Mouse (Mus musculus) CH12.LX (cell line): ENCODE measurements around the gene Srebf2. TPM values are rescaled to one million over a fixed set of nuclear protein-coding genes. Genes with fewer than 3 reads are reported as not detected.

Source experiments
- DNase-seq: peaks from one replicate; pipeline ENCODE4 v3.0.0-alpha.2; 2013; ENCODE audit errors: extremely low read depth
- H3K27ac ChIP-seq: 2 replicates; pipeline ENCODE4 v1.5.1; 2012; ENCODE audit warnings: low read depth, mild to moderate bottlenecking, control low read depth, moderate library complexity; ENCODE audit not compliant: insufficient read depth
- H3K27me3 ChIP-seq: replicated peaks from 2 replicates; pipeline ENCODE3; 2012; ENCODE audit warnings: inconsistent platforms
- H3K36me3 ChIP-seq, 2 experiments: replicated peaks in 1 of 2; 2 replicates each; pipeline versions ENCODE3 to v1.6.1; 2012; ENCODE audit warnings: inconsistent platforms in 1 of 2, low read length in 1 of 2, mild to moderate bottlenecking in 1 of 2, mixed read lengths in 1 of 2, moderate library complexity in 1 of 2; ENCODE audit not compliant: control insufficient read depth in 1 of 2, insufficient read depth in 1 of 2
- H3K4me1 ChIP-seq, 2 experiments: 2 replicates each; pipeline ENCODE4 v1.6.1; 2012; ENCODE audit warnings: inconsistent platforms in 1 of 2, moderate library complexity in 1 of 2; ENCODE audit not compliant: insufficient read depth in 2 of 2, control insufficient read depth in 1 of 2
- H3K4me2 ChIP-seq: 2 replicates; pipeline ENCODE4 v1.6.1; 2012; ENCODE audit warnings: low read depth, mild to moderate bottlenecking, control low read depth; ENCODE audit not compliant: poor library complexity, insufficient read depth, severe bottlenecking
- H3K4me3 ChIP-seq, 3 experiments: fragments of 150-350 bp in 1 of 3; sonication (generic) in 1 of 3; replicated peaks in 1 of 3; 2 replicates each; pipeline versions ENCODE3 to v1.5.1; 2011 to 2012; ENCODE audit warnings: low read depth in 2 of 3, low read length in 2 of 3, mild to moderate bottlenecking in 2 of 3, moderate library complexity in 2 of 3, control low read depth in 1 of 3, improper control_type of control experiment in 1 of 3, inconsistent platforms in 1 of 3, mixed read lengths in 1 of 3; ENCODE audit not compliant: poor library complexity in 1 of 3
- H3K79me2 ChIP-seq: replicated peaks from 2 replicates; pipeline ENCODE4 v1.6.1; 2012; ENCODE audit warnings: mild to moderate bottlenecking, moderate library complexity; ENCODE audit not compliant: control insufficient read depth, poor library complexity, insufficient read depth, severe bottlenecking; ENCODE audit errors: extremely low read depth
- H3K9ac ChIP-seq: 2 replicates; pipeline ENCODE4 v1.6.1; 2012; ENCODE audit warnings: low read depth, mild to moderate bottlenecking, control low read depth, moderate library complexity; ENCODE audit not compliant: insufficient read depth
- H3K9me3 ChIP-seq: replicated peaks from 2 replicates; pipeline ENCODE3; 2012; ENCODE audit warnings: low read length, inconsistent platforms, mixed read lengths
- CHD1 ChIP-seq: IDR thresholded peaks from 2 replicates; pipeline ENCODE4 v1.6.1; 2012; ENCODE audit warnings: low read depth, low read length, improper control_type of control experiment, inconsistent platforms
- CHD2 ChIP-seq: IDR thresholded peaks from 2 replicates; pipeline ENCODE4 v1.6.1; 2011; ENCODE audit warnings: low read length, improper control_type of control experiment
- CTCF ChIP-seq, 2 experiments: IDR thresholded peaks in 1 of 2; conservative IDR thresholded peaks in 1 of 2; 2 replicates each; pipeline ENCODE4 v1.5.1; 2011 to 2012; ENCODE audit warnings: low read depth in 2 of 2, low read length in 2 of 2, improper control_type of control experiment in 1 of 2, inconsistent platforms in 1 of 2, mild to moderate bottlenecking in 1 of 2, moderate library complexity in 1 of 2
- ELF1 ChIP-seq: IDR thresholded peaks from 2 replicates; pipeline ENCODE4 v1.6.1; 2014; ENCODE audit warnings: low read depth, mild to moderate bottlenecking, inconsistent platforms, low read length, improper control_type of control experiment
- EP300 ChIP-seq: IDR thresholded peaks from 2 replicates; pipeline ENCODE4 v1.6.1; 2011; ENCODE audit warnings: low read length, improper control_type of control experiment
- HCFC1 ChIP-seq: IDR thresholded peaks from 2 replicates; pipeline ENCODE4 v1.6.1; 2012; ENCODE audit warnings: low read depth, mild to moderate bottlenecking, inconsistent platforms, low read length, improper control_type of control experiment
- IRF4 ChIP-seq: IDR thresholded peaks from 2 replicates; pipeline ENCODE4 v1.6.1; 2014; ENCODE audit warnings: low read depth, mild to moderate bottlenecking, inconsistent platforms, low read length, improper control_type of control experiment
- JUND ChIP-seq: conservative IDR thresholded peaks from 2 replicates; pipeline ENCODE4 v1.6.1; 2011; ENCODE audit warnings: low read depth, low read length, improper control_type of control experiment
- KAT2A ChIP-seq: IDR thresholded peaks from 2 replicates; pipeline ENCODE4 v1.6.1; 2012; ENCODE audit warnings: low read length, improper control_type of control experiment, inconsistent platforms; ENCODE audit not compliant: insufficient replicate concordance
- MAX ChIP-seq: IDR thresholded peaks from 2 replicates; pipeline ENCODE4 v1.6.1; 2011; ENCODE audit warnings: low read length, improper control_type of control experiment
- MAZ ChIP-seq: IDR thresholded peaks from 2 replicates; pipeline ENCODE4 v1.6.1; 2012; ENCODE audit warnings: low read depth, mild to moderate bottlenecking, inconsistent platforms, low read length, improper control_type of control experiment, moderate library complexity
- NELFE ChIP-seq: IDR thresholded peaks from 2 replicates; pipeline ENCODE4 v1.6.1; 2011; ENCODE audit warnings: low read depth, low read length, improper control_type of control experiment
- NRF1 ChIP-seq: IDR thresholded peaks from 2 replicates; pipeline ENCODE4 v1.6.1; 2014; ENCODE audit warnings: low read depth, mild to moderate bottlenecking, inconsistent platforms, low read length, improper control_type of control experiment, moderate library complexity
- POLR2A ChIP-seq: IDR thresholded peaks from 2 replicates; pipeline ENCODE4 v1.6.1; 2011; ENCODE audit warnings: low read depth, mild to moderate bottlenecking, improper control_type of control experiment, low read length
- POLR2AphosphoS2 ChIP-seq: IDR thresholded peaks from 2 replicates; pipeline ENCODE4 v1.6.1; 2011; ENCODE audit warnings: low read depth, low read length, improper control_type of control experiment
- RAD21 ChIP-seq: IDR thresholded peaks from 2 replicates; pipeline ENCODE4 v1.6.1; 2011; ENCODE audit warnings: low read depth, mild to moderate bottlenecking, low read length, improper control_type of control experiment, moderate library complexity
- SIN3A ChIP-seq: IDR thresholded peaks from 2 replicates; pipeline ENCODE4 v1.6.1; 2012; ENCODE audit warnings: low read length, improper control_type of control experiment, inconsistent platforms
- SMC3 ChIP-seq: IDR thresholded peaks from 2 replicates; pipeline ENCODE4 v1.6.1; 2011; ENCODE audit warnings: low read depth, low read length, improper control_type of control experiment
- TBP ChIP-seq: conservative IDR thresholded peaks from 2 replicates; pipeline ENCODE4 v1.6.1; 2011; ENCODE audit warnings: low read depth, low read length, improper control_type of control experiment
- TCF12 ChIP-seq: IDR thresholded peaks from 2 replicates; pipeline ENCODE4 v1.6.1; 2014; ENCODE audit warnings: low read depth, mild to moderate bottlenecking, inconsistent platforms, low read length, improper control_type of control experiment
- UBTF ChIP-seq: IDR thresholded peaks from 2 replicates; pipeline ENCODE4 v1.6.1; 2012; ENCODE audit warnings: low read depth, mild to moderate bottlenecking, inconsistent platforms, low read length, improper control_type of control experiment, moderate library complexity
- USF1 ChIP-seq: IDR thresholded peaks from 2 replicates; pipeline ENCODE4 v1.6.1; 2014; ENCODE audit warnings: low read depth, mild to moderate bottlenecking, inconsistent platforms, low read length, improper control_type of control experiment
- USF2 ChIP-seq: conservative IDR thresholded peaks from 2 replicates; pipeline ENCODE4 v1.6.1; 2011; ENCODE audit warnings: low read depth, low read length, improper control_type of control experiment
- ZKSCAN1 ChIP-seq: IDR thresholded peaks from 2 replicates; pipeline ENCODE4 v1.6.1; 2012; ENCODE audit warnings: low read depth, inconsistent platforms, low read length, improper control_type of control experiment, borderline replicate concordance
- dilution Hi-C: fragments of 300-500 bp; cut with MboI; formaldehyde crosslinking; loops from 2 replicates; pipeline ENCODE4 v1.14.3; 2020; ENCODE audit warnings: low sequenced_read_pairs; ENCODE audit not compliant: extremely low pct_unique_long_range_greater_than_20kb, extremely low pct_ligation_motif_present
- in situ Hi-C: fragments of 300-500 bp; cut with MboI; formaldehyde crosslinking; loops from 3 replicates; pipeline ENCODE4 v1.14.3; 2019; ENCODE audit warnings: low sequenced_read_pairs, low pct_ligation_motif_present, low pct_unique_long_range_greater_than_20kb, mixed read lengths
- polyA plus RNA-seq: library from polyadenylated mRNA; unstranded; fragments of >175 nt; gene quantifications from 2 replicates; pipeline ENCODE4 v1.2.1, GENCODE M21; 2012; ENCODE audit warnings: low read depth; ENCODE audit not compliant: insufficient read length
- total RNA-seq, 2 experiments: library from RNA; depleted of rRNA; stranded (reverse); fragments of 300-350 nt in 1 of 2; fragments of >200 nt in 1 of 2; gene quantifications; 2 replicates each; pipeline ENCODE4 v1.2.3; 2012 to 2014

The Srebf2 gene
- total and polyA plus RNA-seq, 3 experiments, result 94.3 to 253 (median 159) TPM

DNA sequence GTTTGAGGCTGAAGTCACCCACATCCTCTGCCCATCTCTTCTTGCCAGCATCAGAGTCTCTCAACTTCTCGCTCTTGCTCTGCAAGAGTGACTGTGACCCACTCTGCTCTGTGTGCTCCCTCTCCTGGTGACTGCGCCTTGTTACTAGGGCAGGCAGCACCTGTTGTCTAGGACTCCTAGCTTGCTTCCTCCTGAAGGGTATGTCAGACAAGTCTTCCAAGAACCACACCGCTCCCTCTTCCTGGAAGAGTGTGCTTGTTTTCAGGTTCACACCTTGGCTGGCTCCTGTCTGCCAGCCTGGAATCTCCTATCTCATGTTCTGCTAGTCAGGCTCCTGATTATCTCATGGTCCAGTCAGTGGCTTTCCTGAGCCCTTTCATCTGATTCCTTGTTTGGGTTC lies 6.6 kb upstream of the Srebf2 start:
- TF ChIP-seq UBTF, result no peak
- TF ChIP-seq USF1, result no peak
- peak in 1 of 2 experiments; percentile 55; a peak in 2 of 4 replicates for TF ChIP-seq CTCF (conservative IDR thresholded peaks at IDR 0.05 in 1 of 2, IDR thresholded peaks at IDR 0.05 in 1 of 2; ENCODE audit: low read depth in 2 of 2, low read length in 2 of 2)
- no peak for TF ChIP-seq HCFC1
- TF ChIP-seq SMC3, result peak; percentile 36
- no peak for TF ChIP-seq POLR2AphosphoS2
- DNase-seq, result no peak
- H3K4me1 ChIP-seq, result peaks cover 5 to 55% of the 10 kb centered on the region in 2 experiments; a peak in 3 of 4 replicates
- H3K4me3 ChIP-seq, result no peak overlapping the region
- no peak overlapping the region for H3K27ac ChIP-seq
- no peaks in the 10 kb centered on the region for H3K9me3 ChIP-seq
- no peak overlapping the region for H3K4me2 ChIP-seq
- H3K9ac ChIP-seq, result no peak overlapping the region
- no peaks in the 10 kb centered on the region for H3K27me3 ChIP-seq
- dilution Hi-C loops (no loop called here), in situ Hi-C loops (loop anchor here (5.0 to 10.0 kb wide), 2 partner anchors 74 to 97 kb away; partner anchors contain the start of gene Shisa8)
- H3K79me2 ChIP-seq, result no peaks in the 10 kb centered on the region
- peaks cover 26 to 68% of the 10 kb centered on the region in 2 experiments for H3K36me3 ChIP-seq

DNA sequence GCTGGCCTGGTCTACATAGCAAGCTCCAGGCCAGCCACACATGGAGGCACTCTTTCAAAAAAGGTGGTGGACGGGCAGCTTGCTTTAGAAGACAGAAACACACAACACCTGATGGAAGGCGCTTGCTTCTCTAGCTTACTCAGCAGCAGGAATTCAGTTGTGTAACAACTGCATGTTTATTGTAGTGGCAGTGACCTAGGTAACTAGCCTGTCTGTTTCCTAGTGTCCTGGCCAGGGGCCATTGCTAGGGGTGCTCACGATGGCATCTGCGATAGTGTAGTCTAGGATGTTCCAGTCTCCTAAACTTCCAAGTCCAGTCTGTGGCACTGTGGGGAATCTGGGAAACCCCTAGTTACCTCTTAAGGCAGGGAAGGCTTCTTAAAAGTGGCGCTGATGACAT lies 2.8 kb upstream of the Srebf2 start:
- Histone ChIP-seq H3K4me3 (no peak overlapping the region), H3K27ac (peak overlapping the region; percentile 28; the same call in 1 of the 2 replicates), H3K36me3 (peaks cover 20 to 38% of the 10 kb centered on the region in 2 experiments), H3K9me3 (no peaks in the 10 kb centered on the region), H3K9ac (no peak overlapping the region), H3K4me2 (no peak overlapping the region), H3K4me1 (peaks cover 2 to 41% of the 10 kb centered on the region in 2 experiments; a peak in 3 of 4 replicates), H3K27me3 (no peaks in the 10 kb centered on the region), H3K79me2 (peaks cover 20% of the 10 kb centered on the region)
- in situ Hi-C loops (loop anchor here (5.0 to 10.0 kb wide), 2 partner anchors 71 to 93 kb away; partner anchors contain the start of gene Shisa8), dilution Hi-C loops (no loop called here)
- DNase-seq, result no peak
- TF ChIP-seq IRF4, result no peak
- TF ChIP-seq POLR2A, result no peak
- no peak for TF ChIP-seq POLR2AphosphoS2
- TF ChIP-seq USF2, result no peak
- no peak for TF ChIP-seq TBP
- no peak for TF ChIP-seq ELF1
- TF ChIP-seq EP300, result no peak
- no peak for TF ChIP-seq KAT2A
- TF ChIP-seq TCF12, result no peak
- no peak for TF ChIP-seq MAZ
- TF ChIP-seq NRF1, result no peak
- no peak for TF ChIP-seq JUND
- no peak for TF ChIP-seq CHD2
- no peak for TF ChIP-seq SMC3
- no peak for TF ChIP-seq MAX
- no peak for TF ChIP-seq ZKSCAN1
- TF ChIP-seq RAD21, result no peak
- no peak for TF ChIP-seq SIN3A
- no peak for TF ChIP-seq CHD1
- TF ChIP-seq NELFE, result no peak
